Mouse (Mus musculus) cerebellum, postnatal 14 days (tissue): ENCODE data around the gene Prm1.
A peak's percentile ranks its signal among the peaks of the same experiment; 100 is the strongest.
"Not testable (repeated sequence)": the region's sequence is repeated elsewhere in the genome, so short reads cannot be mapped to it uniquely, and the experiment has no call there.

Experiments
- DNase-seq, 2 experiments: peaks; one replicate each; pipeline ENCODE4 v3.0.0; 2021; ENCODE audit warnings: mixed read lengths in 2 of 2

Prm1 gene

DNA sequence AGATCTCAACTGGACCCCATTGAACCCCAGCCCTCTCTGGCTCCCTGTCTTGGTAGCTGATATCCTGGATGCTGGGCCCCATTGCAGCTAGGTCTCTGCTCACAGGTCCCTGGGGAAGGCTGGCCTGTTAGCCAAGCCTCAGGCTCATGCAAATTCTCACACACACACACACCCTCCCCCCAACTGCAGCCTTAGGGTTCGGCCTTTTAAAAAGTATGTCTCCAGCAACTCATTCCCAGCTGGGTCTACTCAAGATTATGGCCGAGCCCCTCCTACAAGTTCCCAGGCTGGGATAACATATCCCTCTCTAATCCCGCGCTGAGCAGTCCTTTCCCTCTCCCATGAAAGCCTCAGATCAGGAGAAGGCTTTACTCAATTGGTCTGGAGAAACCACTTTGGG lies 15.7 kb upstream of the Prm1 start:
- no peak for DNase-seq

DNA sequence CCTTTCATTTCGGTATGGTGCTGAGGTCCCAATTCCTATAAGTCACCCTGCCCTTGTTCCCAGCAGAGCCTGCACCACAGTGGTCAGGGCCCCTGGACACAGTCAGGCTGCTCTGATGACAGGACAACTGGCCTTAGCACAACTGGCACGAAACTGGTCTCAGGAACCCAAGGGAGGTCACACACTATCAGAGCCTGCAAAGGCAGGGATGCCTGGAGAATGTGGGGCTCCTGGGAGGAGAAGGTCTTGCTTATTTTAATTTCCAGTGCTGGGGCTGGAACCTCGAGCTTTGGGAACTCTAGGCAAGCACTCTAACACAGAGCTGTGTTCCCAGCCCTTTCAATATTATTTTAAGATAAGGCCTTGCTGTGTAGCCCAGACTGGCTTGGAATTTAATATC lies 14.3 kb upstream of the Prm1 start:
- no peak for DNase-seq

DNA sequence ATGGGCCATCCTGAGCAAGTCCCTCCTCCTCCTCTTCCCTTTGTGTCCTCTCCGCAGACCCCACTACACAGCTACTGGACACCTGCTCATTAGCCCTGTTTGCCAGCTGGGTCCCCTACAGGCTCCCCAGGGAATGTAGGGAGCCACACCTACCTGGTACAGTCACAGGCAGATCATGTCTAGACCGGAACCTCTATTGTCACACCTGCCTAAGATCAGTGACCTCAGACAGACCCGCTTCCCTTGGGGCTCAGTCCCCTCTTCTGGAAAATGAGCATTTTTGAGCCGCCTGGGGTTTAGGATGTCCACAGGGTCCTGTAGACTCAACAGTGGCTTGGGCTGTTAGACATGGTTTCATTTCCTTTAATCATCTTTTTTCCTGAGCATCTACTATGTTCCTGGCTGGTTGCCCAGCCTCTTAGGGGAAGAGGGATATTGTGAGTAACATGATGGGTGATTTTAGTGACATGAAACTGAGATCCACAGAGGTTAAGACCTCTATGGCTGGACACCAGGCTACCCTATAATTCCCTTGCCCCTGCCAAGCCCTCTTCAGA lies 13.0 kb upstream of the Prm1 start:
- DNase-seq = no peak

GRCm38 (mm10) chr16:10814864-10815263 lies 9.2 kb upstream of the Prm1 start:
- no peak for DNase-seq

- DNase-seq = no peak
These were observed 8.1 kb upstream of the Prm1 start for GRCm38 (mm10) chr16:10813726-10814125.

- DNase-seq = no peak
These were observed 7.3 kb upstream of the Prm1 start, which contains the start of gene Gm11172 for GRCm38 (mm10) chr16:10812865-10813371. Gm11172 (plus strand) TSS chr16:10812915.

DNA sequence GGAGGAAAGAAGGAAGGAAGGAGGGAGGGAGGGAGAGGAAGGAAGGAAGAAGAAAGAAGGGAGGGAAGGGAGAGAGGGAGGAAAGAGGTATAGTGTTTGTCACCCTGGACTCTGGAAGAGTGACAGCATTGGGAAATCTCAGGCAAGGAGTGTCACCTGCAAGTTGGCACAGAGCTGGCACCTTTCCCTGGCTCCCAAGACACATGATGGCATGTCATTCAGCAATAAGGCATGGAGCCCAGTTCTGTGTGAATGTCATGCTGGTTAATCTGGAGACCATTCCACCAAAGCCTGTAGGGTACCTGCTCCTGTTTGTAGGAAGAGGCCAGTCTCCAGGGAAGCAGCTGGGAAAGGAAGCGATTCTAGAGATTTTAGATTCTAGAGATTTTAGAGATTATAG lies 4.7 kb upstream of the Prm1 start:
- peak; percentile 88 to 89 for DNase-seq

GRCm38 (mm10) chr16:10802420-10802819 lies 3.2 kb downstream of the Prm1 start:
- DNase-seq = not testable (repeated sequence)

GRCm38 (mm10) chr16:10796034-10796433 lies 9.6 kb downstream of the Prm1 start, which contains the start of gene Prm2:
Prm2 (minus strand) TSS chr16:10796134.
- DNase-seq = no peak

DNA sequence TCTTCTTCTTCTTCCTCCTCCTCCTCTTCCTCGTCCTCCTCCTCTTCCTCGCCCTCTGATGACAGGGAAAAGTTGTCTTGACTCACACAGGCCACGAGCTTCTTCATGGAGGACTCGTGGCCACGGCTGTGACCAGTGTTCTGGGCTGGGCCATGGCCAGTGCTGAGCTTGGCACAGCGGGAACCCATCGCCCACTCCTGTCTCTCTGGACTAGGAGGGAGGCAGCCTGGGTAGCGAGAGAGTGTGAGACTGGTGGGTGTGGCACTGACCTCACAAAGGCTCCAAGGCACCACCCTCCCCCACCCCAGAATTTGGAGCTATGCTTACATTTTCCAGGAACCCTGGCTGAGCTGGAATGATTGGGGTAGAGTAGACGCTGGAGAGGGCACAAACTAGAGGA lies 14.9 kb downstream of the Prm1 start, which contains the start of gene Prm3:
TSS of gene Prm3 (minus strand) at position 213 of the 400 bp plus-strand sequence.
- DNase-seq = no peak

DNA sequence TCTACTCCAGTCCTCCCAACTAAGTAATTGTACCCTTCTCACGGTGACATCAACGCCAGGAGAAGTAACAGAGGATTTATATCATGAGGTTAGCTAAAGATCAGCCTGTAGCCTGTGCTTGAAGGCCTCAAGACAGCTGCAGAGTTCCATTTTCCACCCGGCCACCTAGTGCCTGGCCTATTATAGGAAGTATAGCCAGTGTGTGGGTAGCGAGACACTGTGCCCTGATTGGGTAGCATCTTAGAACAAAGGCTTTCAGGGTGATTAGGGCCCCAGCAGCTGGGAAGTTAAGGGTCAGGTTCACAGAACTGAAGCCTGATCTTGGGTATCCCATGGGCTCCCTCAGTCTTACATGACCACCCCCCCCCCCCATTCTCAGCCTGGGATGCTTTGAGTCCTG lies 16.8 kb downstream of the Prm1 start:
- DNase-seq = no peak

DNA sequence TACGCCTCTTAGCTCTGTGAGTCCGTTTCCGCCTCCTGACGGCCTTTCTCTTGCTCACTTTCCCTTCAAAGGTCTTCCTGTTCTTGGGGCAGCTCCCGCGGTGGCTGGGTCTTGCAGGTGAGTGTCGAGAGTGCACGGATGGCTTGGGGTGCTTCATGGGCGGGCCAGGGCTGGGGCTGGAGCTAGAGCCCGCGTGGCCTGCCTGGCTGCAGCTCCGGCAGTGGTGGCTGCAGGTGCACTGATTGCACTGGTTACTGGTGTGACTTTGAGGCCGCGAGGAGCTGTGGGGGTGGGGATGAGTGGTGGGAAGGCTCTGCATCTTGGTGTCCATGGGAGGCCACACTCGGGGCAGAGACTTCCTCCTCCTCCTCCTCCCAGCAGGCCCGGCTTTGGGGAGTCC lies 17.4 kb downstream of the Prm1 start, which contains the start of gene Tnp2:
TSS of gene Tnp2 (minus strand) at position 390 of the 400 bp plus-strand sequence.
- no peak for DNase-seq

DNA sequence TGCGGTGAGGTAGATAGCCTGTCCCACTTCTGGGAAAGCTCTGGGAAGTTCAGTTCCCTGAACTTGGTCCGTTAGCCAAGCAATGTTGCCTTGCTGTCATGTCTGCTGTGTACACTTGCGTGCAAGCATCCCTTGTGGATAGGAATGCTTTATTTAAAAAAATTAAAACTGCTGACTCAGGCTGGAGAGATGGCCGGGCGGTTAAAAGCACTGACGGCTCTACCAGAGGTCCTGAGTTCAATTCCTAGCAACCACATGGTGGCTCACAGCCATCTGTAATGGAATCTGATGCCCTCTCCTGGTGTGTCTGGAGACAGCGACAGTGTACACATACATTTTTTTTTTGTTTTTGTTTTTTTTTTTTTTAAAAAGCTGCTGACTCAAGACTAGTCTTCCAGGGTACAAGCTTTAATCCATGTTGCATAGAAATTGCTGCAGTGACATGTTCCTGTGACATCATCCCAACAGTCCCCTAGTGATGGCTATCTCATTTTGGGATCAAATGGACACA lies 18.0 kb downstream of the Prm1 start:
- DNase-seq = no peak

- DNase-seq = no peak
These were observed 18.7 kb downstream of the Prm1 start for GRCm38 (mm10) chr16:10786782-10787547.

- peak; percentile 90 for DNase-seq
These were observed 19.4 kb downstream of the Prm1 start for GRCm38 (mm10) chr16:10786288-10786687.

DNA sequence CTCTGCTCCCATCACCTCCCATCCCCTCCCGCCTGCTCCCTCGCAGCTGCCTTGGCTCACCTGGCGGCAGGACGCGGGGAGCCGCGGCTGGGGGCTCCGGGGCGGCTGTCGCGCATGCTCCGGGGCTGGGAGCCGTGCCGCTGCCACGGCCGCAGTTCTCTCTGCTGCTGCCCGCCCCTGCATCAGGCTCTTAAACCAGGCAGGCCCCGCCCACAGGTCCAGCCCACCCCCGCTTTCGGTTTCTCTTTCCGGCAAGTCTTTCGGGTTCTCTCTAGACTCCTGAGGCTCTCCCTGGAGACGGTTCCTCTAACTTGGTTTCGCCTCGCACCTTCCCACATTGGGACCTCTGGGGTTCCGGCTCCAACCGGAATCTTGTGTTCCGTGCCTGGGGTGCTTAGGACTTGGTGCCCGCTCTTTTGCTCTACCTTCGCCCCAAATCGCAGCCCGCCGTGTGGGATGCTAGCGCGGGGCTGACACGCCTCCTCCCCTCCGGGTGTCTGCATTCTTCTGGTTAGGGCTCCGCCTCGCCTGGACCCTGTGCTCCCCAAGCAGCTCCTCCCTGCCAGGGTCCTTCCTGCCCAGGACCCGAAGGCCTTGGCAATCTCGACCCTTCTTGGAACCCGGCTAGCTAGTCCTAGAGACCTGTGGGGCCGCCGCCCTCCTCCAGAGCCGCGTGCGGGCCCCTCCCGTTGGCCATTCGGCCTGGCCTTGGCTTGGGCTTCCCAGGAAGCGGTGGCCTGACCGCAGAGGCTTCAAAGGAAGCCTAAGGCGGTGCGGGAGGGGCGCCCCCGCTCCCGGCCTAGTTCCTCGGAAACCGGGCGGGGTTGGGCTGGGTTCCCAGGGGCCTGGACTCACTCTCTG lies 20.0 kb downstream of the Prm1 start, which contains the start of gene Socs1:
TSS of gene Socs1 (minus strand) at position 166 of the 861 bp plus-strand sequence.
- peak; percentile 76 to 80 for DNase-seq

- DNase-seq = peak; percentile 95 to 96
These were observed 20.8 kb downstream of the Prm1 start for GRCm38 (mm10) chr16:10784793-10785370.

- DNase-seq = peak; percentile 56 to 66
These were observed 21.5 kb downstream of the Prm1 start for GRCm38 (mm10) chr16:10783883-10784792.

DNA sequence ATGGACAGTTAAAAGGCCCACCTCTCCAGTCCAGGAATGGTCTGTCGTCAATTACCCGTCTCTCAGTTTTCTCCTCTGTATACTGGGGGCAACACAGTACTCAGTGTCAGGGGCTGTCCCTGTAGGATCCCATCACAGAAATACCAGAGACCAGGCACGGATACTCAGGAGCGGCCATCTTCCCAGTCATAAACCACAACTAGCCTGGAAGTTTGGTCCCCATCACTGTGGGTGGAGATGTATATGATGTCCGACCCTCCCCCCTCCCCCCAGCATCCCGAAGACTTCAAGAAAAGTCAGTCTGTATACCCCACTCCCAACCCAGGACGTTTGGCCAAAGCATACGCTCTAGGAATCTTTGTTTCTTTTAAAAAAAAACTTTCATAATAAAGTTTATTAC lies 22.2 kb downstream of the Prm1 start:
- DNase-seq = no peak

DNA sequence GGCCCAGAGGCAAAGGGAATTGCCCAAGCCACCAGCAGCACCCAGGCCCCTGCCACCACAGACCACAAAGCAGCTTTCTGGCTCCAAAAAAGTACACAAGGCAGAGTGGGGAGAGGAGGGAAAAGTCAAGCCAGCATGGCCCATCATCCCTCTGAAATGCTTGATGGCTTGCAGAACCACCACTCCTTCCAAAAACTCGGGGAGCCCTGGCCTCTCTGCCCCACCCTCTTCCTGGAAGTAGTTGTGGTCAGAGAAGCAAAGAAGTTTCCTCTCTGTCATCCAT lies 22.5 kb downstream of the Prm1 start:
- DNase-seq = no peak

DNA sequence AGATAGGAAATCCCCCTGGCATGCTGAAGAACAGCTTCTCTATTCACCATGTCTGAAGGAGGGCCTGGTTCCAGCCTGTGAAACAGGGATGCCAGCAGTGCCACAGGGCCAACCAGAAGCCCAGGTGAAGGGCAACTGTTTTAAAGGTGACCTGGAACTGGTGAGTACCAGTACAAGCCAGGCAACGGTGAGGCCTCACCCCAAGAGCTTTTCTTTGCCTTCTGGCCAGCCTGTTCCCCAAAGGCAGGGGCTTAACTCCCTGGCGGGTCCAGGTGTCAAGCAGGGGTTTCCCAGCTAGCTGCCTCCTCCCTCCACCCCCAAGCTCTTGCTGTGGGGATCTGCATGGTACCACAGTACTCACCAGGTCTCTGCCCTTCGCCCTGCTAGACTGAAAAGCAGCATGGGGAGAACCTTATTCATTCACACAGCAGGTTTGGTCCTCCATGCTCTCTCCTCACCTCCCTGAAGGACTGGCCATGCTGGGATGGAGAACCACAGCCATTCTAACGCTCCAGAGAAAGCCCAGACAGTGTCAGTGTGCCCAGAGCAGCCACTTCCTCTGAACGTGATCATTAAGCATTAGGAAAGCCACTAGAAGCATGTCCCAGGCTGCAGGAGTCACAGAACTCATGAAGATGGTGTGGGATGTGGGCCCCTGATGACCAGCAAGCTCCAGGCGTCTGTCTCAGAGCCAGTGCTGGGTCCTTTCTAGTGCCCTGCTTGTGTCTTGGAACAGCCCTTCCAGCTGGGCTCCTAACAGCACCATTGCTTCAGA lies 23.1 kb downstream of the Prm1 start:
- no peak for DNase-seq
